ENCODE assay signal across 34 mouse cellular contexts in genomic region chr5:123104769-123105168, GRCm38 (mm10). TPM values are rescaled to one million over a fixed set of nuclear protein-coding genes. Genes with fewer than 3 reads are reported as not detected.
A peak's percentile ranks its signal among the peaks of the same experiment; 100 is the strongest.
DNase-seq lines count a peak whose midpoint lies in the region; ATAC-seq and TF ChIP-seq lines count a peak whose summit lies in the region.
"Had no signal": no experiment of that assay in that cellular context is flagged by ENCODE, and none has a peak within 500 bp of the region (broad histone marks: within the 10 kb centered on the region; RNA-seq: fewer than 3 reads in every experiment).

No protein-coding gene starts in this region.

- no peak for ATAC-seq in heart, embryonic 11.5 days (replicated peaks; ENCODE audit: insufficient number of reproducible peaks, low FRiP score, low TSS enrichment)
- peak; percentile 6; the same call in 1 of the 2 replicates for ATAC-seq in lung, embryonic 16.5 days (ENCODE audit: low read depth)
- peak; percentile 77 for ATAC-seq in heart, postnatal 0 days (ENCODE audit: insufficient read depth, low read depth)
- ATAC-seq in kidney, embryonic 14.5 days (ENCODE audit: low FRiP score, low TSS enrichment), result no peak
- ATAC-seq: forebrain, embryonic 15.5 days had no signal

- no peaks in the 10 kb centered on the region for H3K27me3 ChIP-seq in heart, embryonic 11.5 days (ENCODE audit: control insufficient read depth, insufficient read depth, low read length)
- H3K27me3 ChIP-seq in lung, embryonic 16.5 days (ENCODE audit: control insufficient read depth, insufficient read depth, low read depth, low read length), result no peaks in the 10 kb centered on the region
- no peaks in the 10 kb centered on the region for H3K27me3 ChIP-seq in heart, postnatal 0 days (ENCODE audit: control insufficient read depth, insufficient read depth, low read length)
- H3K27me3 ChIP-seq in kidney, embryonic 14.5 days (ENCODE audit: control insufficient read depth, insufficient read depth, low read length), result no peaks in the 10 kb centered on the region
- H3K27me3 ChIP-seq: embryonic facial prominence, embryonic 13.5 days; forebrain, embryonic 15.5 days; kidney, embryonic 15.5 days; midbrain, embryonic 12.5 days; neural tube, embryonic 12.5 days had no signal

- TF ChIP-seq EP300 in heart, postnatal 0 days (IDR thresholded peaks at IDR 0.05; ENCODE audit: low read depth), result no peak

- no peaks in the 10 kb centered on the region for H3K36me3 ChIP-seq in heart, embryonic 11.5 days (ENCODE audit: control insufficient read depth, insufficient read depth, low read length)
- H3K36me3 ChIP-seq in lung, embryonic 16.5 days (ENCODE audit: control insufficient read depth, insufficient read depth, low read length), result no peaks in the 10 kb centered on the region
- peaks cover 12% of the 10 kb centered on the region for H3K36me3 ChIP-seq in heart, postnatal 0 days (replicated peaks; ENCODE audit: control insufficient read depth, insufficient read depth, low read length)
- H3K36me3 ChIP-seq in kidney, embryonic 14.5 days (ENCODE audit: control insufficient read depth, insufficient read depth, low read length), result 0 out of 2 replicates have a peak, but pooled peaks cover 3% of the 10 kb centered on the region
- H3K36me3 ChIP-seq: forebrain, embryonic 10.5 days; forebrain, embryonic 15.5 days; midbrain, embryonic 12.5 days; neural tube, embryonic 12.5 days had no signal

- H3K4me2 ChIP-seq in heart, embryonic 11.5 days, result no peak overlapping the region
- H3K4me2 ChIP-seq in lung, embryonic 16.5 days (ENCODE audit: low read depth, low read length), result no peak overlapping the region
- H3K4me2 ChIP-seq in heart, postnatal 0 days (ENCODE audit: low read depth, low read length), result no peak overlapping the region
- H3K4me2 ChIP-seq in kidney, embryonic 14.5 days (replicated peaks; ENCODE audit: low read depth, low read length), result no peak overlapping the region
- H3K4me2 ChIP-seq: embryonic facial prominence, embryonic 13.5 days; forebrain, embryonic 15.5 days; hindbrain, embryonic 14.5 days; kidney, embryonic 15.5 days; midbrain, embryonic 12.5 days; neural tube, embryonic 12.5 days had no signal

- TF ChIP-seq CTCF in heart, postnatal 0 days (IDR thresholded peaks at IDR 0.05; ENCODE audit: low read depth), result no peak

- H3K4me3 ChIP-seq in heart, embryonic 11.5 days (ENCODE audit: low read depth, low read length), result no peak overlapping the region
- H3K4me3 ChIP-seq in lung, embryonic 16.5 days (ENCODE audit: low read length), result no peak overlapping the region
- H3K4me3 ChIP-seq in heart, postnatal 0 days (ENCODE audit: low read depth, low read length), result no peak overlapping the region
- no peak overlapping the region for H3K4me3 ChIP-seq in kidney, embryonic 14.5 days (ENCODE audit: low read length)
- H3K4me3 ChIP-seq: embryonic facial prominence, embryonic 13.5 days; forebrain, embryonic 10.5 days; forebrain, embryonic 15.5 days; kidney, embryonic 15.5 days; megakaryocyte, embryonic 14.5 days; midbrain, embryonic 12.5 days; myocyte; neural tube, embryonic 12.5 days had no signal

- H3K27ac ChIP-seq in heart, embryonic 11.5 days (ENCODE audit: low read depth, low read length), result no peak overlapping the region
- H3K27ac ChIP-seq in lung, embryonic 16.5 days (ENCODE audit: low read length), result no peak overlapping the region
- H3K27ac ChIP-seq in heart, postnatal 0 days (ENCODE audit: low read depth), result no peak overlapping the region
- no peak overlapping the region for H3K27ac ChIP-seq in kidney, embryonic 14.5 days (ENCODE audit: low read depth, low read length)
- H3K27ac ChIP-seq: embryonic facial prominence, embryonic 13.5 days; forebrain, embryonic 10.5 days; forebrain, embryonic 15.5 days; hindbrain, embryonic 14.5 days; liver, embryonic 14.5 days; midbrain, embryonic 12.5 days; neural tube, embryonic 12.5 days had no signal

- DNase-seq in heart, adult 11 months, result peak; percentile 98
- DNase-seq in lung, postnatal 4 days, result no peak
- DNase-seq in heart, postnatal 0 days (ENCODE audit: low spot score), result peak; percentile 54
- no peak for DNase-seq in thymus, postnatal 0 days (ENCODE audit: low spot score)
- DNase-seq: cerebellum, adult 11 months; cerebellum, adult 9-11 months; embryo, embryonic 11 days; gastrocnemius, postnatal 36 days; kidney, adult 11 months; kidney, postnatal 25 days; liver; lung, adult 2 months; lung, postnatal 36 days; thymus, adult 2 months; thymus, postnatal 4 days had no signal

- H3K4me1 ChIP-seq in heart, embryonic 11.5 days (ENCODE audit: control insufficient read depth, insufficient read depth, low read length), result peaks cover 12% of the 10 kb centered on the region
- peaks cover 6% of the 10 kb centered on the region for H3K4me1 ChIP-seq in lung, embryonic 16.5 days (replicated peaks; ENCODE audit: control insufficient read depth, insufficient read depth, low read length)
- peaks cover 16% of the 10 kb centered on the region for H3K4me1 ChIP-seq in heart, postnatal 0 days (ENCODE audit: control insufficient read depth, insufficient read depth)
- peaks cover 23% of the 10 kb centered on the region for H3K4me1 ChIP-seq in kidney, embryonic 14.5 days (ENCODE audit: control insufficient read depth, insufficient read depth, low read length)

- WGBS in heart, embryonic 11.5 days (ENCODE audit: insufficient replicate concordance), result 65% methylated on average over 6 of the region's 6 CpGs
- WGBS in lung, embryonic 16.5 days, result 49% methylated on average over 6 of the region's 6 CpGs
- 45% methylated on average over 6 of the region's 6 CpGs for WGBS in heart, postnatal 0 days
- WGBS in kidney, embryonic 14.5 days, result 91% methylated on average over 6 of the region's 6 CpGs

- H3K9me3 ChIP-seq in heart, embryonic 11.5 days (replicated peaks; ENCODE audit: control insufficient read depth, low read length), result no peaks in the 10 kb centered on the region
- H3K9me3 ChIP-seq in lung, embryonic 16.5 days (ENCODE audit: control insufficient read depth, low read length), result no peaks in the 10 kb centered on the region
- H3K9me3 ChIP-seq in heart, postnatal 0 days (replicated peaks; ENCODE audit: control insufficient read depth, low read length), result no peaks in the 10 kb centered on the region
- no peaks in the 10 kb centered on the region for H3K9me3 ChIP-seq in kidney, embryonic 14.5 days (ENCODE audit: control insufficient read depth, low read length)
- H3K9me3 ChIP-seq: embryonic facial prominence, embryonic 13.5 days; forebrain, embryonic 10.5 days; forebrain, embryonic 15.5 days; kidney, embryonic 15.5 days; megakaryocyte, embryonic 14.5 days; midbrain, embryonic 12.5 days; neural tube, embryonic 12.5 days had no signal

- H3K9ac ChIP-seq in heart, embryonic 11.5 days (ENCODE audit: low read depth, low read length), result no peak overlapping the region
- H3K9ac ChIP-seq in lung, embryonic 16.5 days (ENCODE audit: low read length), result no peak overlapping the region
- no peak overlapping the region for H3K9ac ChIP-seq in heart, postnatal 0 days (replicated peaks; ENCODE audit: low read depth, low read length)
- H3K9ac ChIP-seq in kidney, embryonic 14.5 days (ENCODE audit: low read depth, low read length), result no peak overlapping the region
- H3K9ac ChIP-seq: embryonic facial prominence, embryonic 13.5 days; forebrain, embryonic 15.5 days; hindbrain, embryonic 14.5 days; kidney, embryonic 15.5 days; liver, embryonic 14.5 days; midbrain, embryonic 12.5 days; neural tube, embryonic 12.5 days had no signal

RNA-seq across cellular contexts. Expression of gene Rhof, which starts 27.7 kb away (rescaled TPM):
- polyA plus RNA-seq in heart, embryonic 11.5 days (2014; fragmentation: Nextera tagmentation; extraction: Ambion mirVana), result 1.4 and 1.7 TPM in 2 replicates
- polyA plus RNA-seq in lung, embryonic 16.5 days (2015; fragmentation: Nextera tagmentation; extraction: Ambion mirVana), result 5.3 and 5.6 TPM in 2 replicates
- 1.4 and 2.1 TPM in 2 replicates for total RNA-seq in heart, postnatal 0 days (2014; rRNA removed; ENCODE audit: low replicate concordance)
- polyA plus RNA-seq in heart, postnatal 0 days (2015; fragmentation: Nextera tagmentation; extraction: Ambion mirVana), result 0.71 and 1.1 TPM in 2 replicates
- polyA plus RNA-seq in kidney, embryonic 14.5 days (2014; fragmentation: Nextera tagmentation; extraction: Ambion mirVana), result 2.0 and 3.2 TPM in 2 replicates
- 10.4 and 11.1 TPM in 2 replicates for polyA plus RNA-seq in thymus, postnatal 0 days (2015; fragmentation: Nextera tagmentation; extraction: Ambion mirVana)

RNA-seq across cellular contexts. Expression of gene Tmem120b, which starts 36.6 kb away (rescaled TPM):
- 9.6 and 11.4 TPM in 2 replicates for polyA plus RNA-seq in heart, embryonic 11.5 days (2014; fragmentation: Nextera tagmentation; extraction: Ambion mirVana)
- polyA plus RNA-seq in lung, embryonic 16.5 days (2015; fragmentation: Nextera tagmentation; extraction: Ambion mirVana), result 12.4 and 14.5 TPM in 2 replicates
- total RNA-seq in heart, postnatal 0 days (2014; rRNA removed; ENCODE audit: low replicate concordance), result 6.5 and 8.7 TPM in 2 replicates
- 10.7 and 11.1 TPM in 2 replicates for polyA plus RNA-seq in heart, postnatal 0 days (2015; fragmentation: Nextera tagmentation; extraction: Ambion mirVana)
- polyA plus RNA-seq in kidney, embryonic 14.5 days (2014; fragmentation: Nextera tagmentation; extraction: Ambion mirVana), result 12.0 and 13.1 TPM in 2 replicates
- polyA plus RNA-seq in thymus, postnatal 0 days (2015; fragmentation: Nextera tagmentation; extraction: Ambion mirVana), result 33.2 and 35.9 TPM in 2 replicates

RNA-seq across cellular contexts. Expression of gene Setd1b, which starts 37.2 kb away (rescaled TPM):
- 6.4 and 8.0 TPM in 2 replicates for polyA plus RNA-seq in heart, embryonic 11.5 days (2014; fragmentation: Nextera tagmentation; extraction: Ambion mirVana)
- polyA plus RNA-seq in lung, embryonic 16.5 days (2015; fragmentation: Nextera tagmentation; extraction: Ambion mirVana), result 8.4 and 9.1 TPM in 2 replicates
- 5.5 and 6.1 TPM in 2 replicates for total RNA-seq in heart, postnatal 0 days (2014; rRNA removed; ENCODE audit: low replicate concordance)
- 4.9 and 5.1 TPM in 2 replicates for polyA plus RNA-seq in heart, postnatal 0 days (2015; fragmentation: Nextera tagmentation; extraction: Ambion mirVana)
- 16.6 and 16.7 TPM in 2 replicates for polyA plus RNA-seq in kidney, embryonic 14.5 days (2014; fragmentation: Nextera tagmentation; extraction: Ambion mirVana)
- 8.0 and 11.3 TPM in 2 replicates for polyA plus RNA-seq in thymus, postnatal 0 days (2015; fragmentation: Nextera tagmentation; extraction: Ambion mirVana)

RNA-seq across cellular contexts. Expression of gene Morn3, which starts 58.0 kb away (rescaled TPM):
- polyA plus RNA-seq in heart, embryonic 11.5 days (2014; fragmentation: Nextera tagmentation; extraction: Ambion mirVana), result 0.69 TPM in 1 of 2 replicates, not detected in the other
- 3.9 and 7.4 TPM in 2 replicates for polyA plus RNA-seq in lung, embryonic 16.5 days (2015; fragmentation: Nextera tagmentation; extraction: Ambion mirVana)
- total RNA-seq in heart, postnatal 0 days (2014; rRNA removed; ENCODE audit: low replicate concordance), result not detected in 2 replicates
- 0.36 TPM in 1 of 2 replicates, not detected in the other for polyA plus RNA-seq in heart, postnatal 0 days (2015; fragmentation: Nextera tagmentation; extraction: Ambion mirVana)
- polyA plus RNA-seq in kidney, embryonic 14.5 days (2014; fragmentation: Nextera tagmentation; extraction: Ambion mirVana), result 1.3 and 1.7 TPM in 2 replicates
- 0.58 and 0.60 TPM in 2 replicates for polyA plus RNA-seq in thymus, postnatal 0 days (2015; fragmentation: Nextera tagmentation; extraction: Ambion mirVana)
- total RNA-seq: gastrocnemius, adult 18-20 months; gastrocnemius, postnatal 36 days; hematopoietic stem cell, adult 5-6 weeks; left cerebral cortex, postnatal 14 days; MEL; midbrain, postnatal 0 days had no signal
- polyA plus RNA-seq: embryonic facial prominence, embryonic 13.5 days; frontal cortex, adult 2 months; liver, embryonic 14.5 days; midbrain, embryonic 12.5 days; myocyte; neural tube, embryonic 12.5 days had no signal

Comparison
In these comparisons a context has a peak if more than half of its experiments do, and no peak if none do; other contexts are left out.
1. ATAC-seq: peak in lung, embryonic 16.5 days (single experiment) and heart, postnatal 0 days (single experiment); none in heart, embryonic 11.5 days (single experiment) and kidney, embryonic 14.5 days (single experiment).
2. DNase-seq: peak in heart, adult 11 months (single experiment) and heart, postnatal 0 days (single experiment); none in lung, postnatal 4 days (0 of 2) and thymus, postnatal 0 days (single experiment).